Mouse (Mus musculus) ZHBTc4 (cell line): Measurements from ENCODE around the gene Irf2bp2.

Experiments used
- DNase-seq: peaks from one replicate; pipeline ENCODE4 v3.0.0-alpha.2; 2011; ENCODE audit warnings: low read depth, low spot score

Gene Irf2bp2

GRCm38 (mm10) chr8:126586599-126587577, 6.9 kb downstream of the Irf2bp2 start:
- no peak for DNase-seq

DNA sequence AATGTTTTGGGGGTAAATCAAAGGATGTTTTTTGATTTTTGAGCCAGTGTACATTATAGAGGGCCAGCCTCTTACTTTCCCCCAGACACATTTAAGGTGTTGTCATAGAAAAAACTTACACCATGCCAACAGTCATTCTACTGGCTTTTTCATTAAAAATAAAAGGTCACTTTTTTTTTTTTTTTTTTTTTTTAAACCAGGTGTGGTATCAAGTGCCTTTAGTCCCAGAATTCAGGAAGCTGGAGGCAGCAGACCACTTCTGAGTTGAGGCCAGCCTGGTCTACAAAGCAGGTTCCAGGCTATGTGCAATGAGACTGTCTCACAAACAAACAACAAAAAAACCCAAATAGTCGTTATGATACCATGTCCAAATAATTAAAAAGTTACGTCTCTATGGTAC, 7.7 kb downstream of the Irf2bp2 start:
- no peak for DNase-seq

DNA sequence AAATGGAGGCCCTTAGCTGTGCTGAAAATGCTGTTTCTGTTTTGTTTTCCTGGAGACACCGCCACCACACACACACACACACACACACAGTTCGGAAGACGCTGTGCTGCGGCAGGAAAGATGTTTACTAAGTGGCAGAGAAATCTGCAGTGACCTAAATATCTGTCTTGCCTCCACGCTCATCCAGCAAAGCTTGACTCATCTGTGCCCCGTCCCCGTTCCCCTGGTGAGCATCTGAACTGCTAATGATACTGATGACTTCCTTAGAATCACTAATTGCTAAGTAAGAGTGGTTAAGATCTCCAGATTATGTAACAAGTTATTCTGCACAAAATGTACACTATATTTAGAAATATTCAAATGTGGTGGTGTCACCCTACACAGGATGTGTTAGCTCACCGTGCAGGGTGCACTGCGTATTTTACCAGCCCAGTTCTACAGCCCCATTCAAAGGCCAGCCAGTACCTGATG, 8.2 kb downstream of the Irf2bp2 start:
- no peak for DNase-seq

GRCm38 (mm10) chr8:126584844-126585231, 8.9 kb downstream of the Irf2bp2 start:
- no peak for DNase-seq

GRCm38 (mm10) chr8:126583971-126584843, 9.6 kb downstream of the Irf2bp2 start:
- DNase-seq: peak; percentile 77

GRCm38 (mm10) chr8:126583534-126583933, 10.3 kb downstream of the Irf2bp2 start:
- DNase-seq: no peak

GRCm38 (mm10) chr8:126583018-126583417, 10.8 kb downstream of the Irf2bp2 start:
- peak; percentile 53 for DNase-seq

DNA sequence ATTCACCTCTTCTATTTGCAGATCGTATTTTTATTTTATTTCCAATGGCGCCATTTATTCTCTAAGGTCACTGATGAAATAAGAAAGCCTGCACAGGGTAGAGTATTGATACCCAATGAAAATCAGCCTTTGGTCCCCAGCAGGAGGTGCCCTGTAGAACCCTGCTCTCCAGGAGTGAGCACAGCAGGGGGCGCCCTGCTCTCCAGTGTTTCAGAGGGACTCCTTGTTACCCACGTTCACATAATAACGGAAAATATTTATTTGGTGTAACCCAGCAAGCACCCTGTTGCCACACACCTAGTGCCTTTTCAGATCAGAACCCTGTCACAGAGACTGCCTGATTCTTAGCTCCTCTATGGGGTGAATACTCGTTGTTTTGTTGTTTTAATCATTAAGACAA, 11.3 kb downstream of the Irf2bp2 start:
- peak; percentile 73 for DNase-seq

- no peak for DNase-seq
Measured at GRCm38 (mm10) chr8:126581662-126582061, 12.1 kb downstream of the Irf2bp2 start.

- DNase-seq: no peak
Measured at GRCm38 (mm10) chr8:126580826-126581225, 13.0 kb downstream of the Irf2bp2 start.

GRCm38 (mm10) chr8:126580086-126580485, 13.7 kb downstream of the Irf2bp2 start:
- peak; percentile 49 for DNase-seq

- no peak for DNase-seq
Measured at GRCm38 (mm10) chr8:126578641-126579040, 15.1 kb downstream of the Irf2bp2 start.

DNA sequence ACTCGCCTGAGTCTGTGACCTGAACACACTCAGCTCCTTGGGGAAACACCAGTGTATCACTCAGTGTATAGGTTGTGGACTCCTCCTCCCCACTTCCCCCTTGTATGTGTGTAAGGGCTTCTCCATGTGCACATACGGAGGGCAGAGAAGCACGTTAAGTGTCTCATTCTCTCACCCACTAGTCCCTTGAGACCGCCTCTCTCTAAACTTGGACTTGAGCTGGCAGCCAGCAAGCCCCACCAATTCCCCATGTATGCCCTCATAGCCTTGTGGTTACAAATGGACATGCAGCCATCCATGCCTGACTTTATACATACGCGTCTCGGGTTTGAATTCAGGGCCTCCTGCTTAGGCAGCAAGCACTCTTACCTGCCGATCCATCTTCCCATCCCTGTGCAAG, 16.9 kb downstream of the Irf2bp2 start:
- no peak for DNase-seq

- no peak for DNase-seq
Measured at GRCm38 (mm10) chr8:126576086-126576485, 17.7 kb downstream of the Irf2bp2 start.

- no peak for DNase-seq
Measured at GRCm38 (mm10) chr8:126574882-126575637, 18.7 kb downstream of the Irf2bp2 start.

DNA sequence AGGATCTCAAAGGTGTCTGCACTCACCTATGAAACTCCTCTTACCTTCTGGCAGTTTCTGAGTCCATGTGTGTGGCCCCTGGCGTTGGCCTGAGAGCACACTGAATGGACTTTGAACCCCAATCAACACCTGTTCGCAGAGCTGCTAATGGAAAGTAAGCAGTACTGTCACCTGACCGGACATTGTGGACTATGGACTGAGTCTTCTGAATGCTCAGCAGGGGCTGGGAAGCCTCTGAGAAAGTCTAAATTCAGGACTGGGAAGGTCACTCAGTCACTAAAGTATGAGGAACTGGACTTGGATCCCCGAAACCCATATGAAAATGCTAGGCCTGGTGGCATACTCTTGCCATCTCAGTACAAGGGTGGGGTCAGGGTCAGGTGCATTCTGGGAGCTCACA, 19.9 kb downstream of the Irf2bp2 start:
- DNase-seq: no peak

DNA sequence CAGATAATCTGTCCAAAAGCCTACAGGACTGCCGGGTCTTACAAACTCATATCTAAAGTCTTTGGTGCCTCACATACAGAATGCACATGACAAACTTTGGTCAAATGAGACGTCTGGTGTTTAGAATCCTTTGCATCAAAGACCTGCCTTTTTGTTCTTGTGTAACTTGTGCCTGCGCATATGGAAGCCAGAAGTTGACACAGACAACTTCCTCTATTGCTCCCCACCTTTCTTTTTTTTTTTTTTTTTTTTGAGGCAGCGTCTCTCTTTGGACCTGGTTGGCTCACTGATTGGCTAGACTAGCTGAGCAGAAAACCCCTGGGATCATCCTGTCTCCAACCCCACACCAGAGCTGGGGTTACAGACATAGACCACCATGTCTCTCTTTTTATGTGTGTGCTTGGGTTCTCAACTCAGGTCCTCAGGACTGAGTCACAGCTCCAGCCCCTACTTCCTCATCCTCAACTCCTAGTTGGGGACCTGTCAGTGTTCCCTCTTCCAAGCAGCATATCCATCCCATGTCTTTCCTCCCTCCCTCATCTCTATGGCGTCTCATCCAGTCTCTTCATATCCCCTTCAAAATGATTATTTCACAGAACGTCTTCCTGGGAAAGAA, 20.6 kb downstream of the Irf2bp2 start:
- no peak for DNase-seq

GRCm38 (mm10) chr8:126571065-126571660, 22.6 kb downstream of the Irf2bp2 start:
- DNase-seq: no peak

GRCm38 (mm10) chr8:126570521-126571040, 23.2 kb downstream of the Irf2bp2 start:
- no peak for DNase-seq

- no peak for DNase-seq
Measured at GRCm38 (mm10) chr8:126570046-126570445, 23.7 kb downstream of the Irf2bp2 start.
